Mouse (Mus musculus): ENCODE measurements around the gene C2cd4b.

GRCm38 (mm10) chr9:67718596-67718995 lies 40.6 kb upstream of the C2cd4b start:
- TF ChIP-seq POLR2A (IDR thresholded peaks at IDR 0.05; ENCODE audit: borderline replicate concordance, low read depth, low read length) (no peak), CTCF (IDR thresholded peaks at IDR 0.05; ENCODE audit: low read depth, low read length) (no peak)

All from bone marrow macrophage, adult 2 months (primary cell).